Mouse (Mus musculus) liver, embryonic 14.5 days (tissue): Measurements from ENCODE around the gene Chrm4.

Experiments
- CTCF ChIP-seq: IDR thresholded peaks from 2 replicates; pipeline ENCODE4 v1.5.1; 2016; ENCODE audit warnings: antibody characterized with exemption, low read depth, control low read depth
- EP300 ChIP-seq: IDR thresholded peaks from 2 replicates; pipeline ENCODE4 v1.6.1; 2016; ENCODE audit warnings: antibody characterized with exemption, low read depth

GRCm38 (mm10) chr2:91925442-91925841, 1.6 kb upstream of the Chrm4 start:
- TF ChIP-seq CTCF, result no peak
- TF ChIP-seq EP300, result no peak
